Mouse (Mus musculus) lung, adult 2 months (tissue): ENCODE measurements around the gene Cdadc1. TPM values are rescaled to one million over a fixed set of nuclear protein-coding genes. Genes with fewer than 3 reads are reported as not detected.

Experiments used
- DNase-seq: peaks from one replicate; pipeline ENCODE4 v3.0.0; 2022
- H3K4me1 ChIP-seq: fragments of 200-500 bp; 2 replicates; pipeline ENCODE4 v1.6.1; 2011; ENCODE audit warnings: low read length; ENCODE audit not compliant: control insufficient read depth, insufficient read depth
- H3K4me3 ChIP-seq: fragments of 200-500 bp; replicated peaks from 2 replicates; pipeline ENCODE3; 2011; ENCODE audit warnings: low read depth, mild to moderate bottlenecking, control low read depth, low read length; ENCODE audit errors: extremely low read depth
- CTCF ChIP-seq: fragments of 200-500 bp; IDR thresholded peaks from 2 replicates; pipeline ENCODE4 v1.5.1; 2011; ENCODE audit warnings: mild to moderate bottlenecking, low read length, control low read depth; ENCODE audit not compliant: insufficient read depth
- POLR2A ChIP-seq: fragments of 200-500 bp; IDR thresholded peaks from 2 replicates; pipeline ENCODE4 v1.6.1; 2011; ENCODE audit warnings: low read depth, mild to moderate bottlenecking, control low read depth, low read length, borderline replicate concordance; ENCODE audit errors: extremely low read depth
- WGBS: fragments of 180-500 bp; shearing (Covaris S2); methylation state at CpG from one replicate; pipeline ENCODE4 v1.1.7; 2018; 5-methylcytosine and 5-hydroxymethylcytosine counted together
- polyA plus RNA-seq: library from polyadenylated mRNA; depleted of rRNA; stranded (reverse); fragments of >200 nt; gene quantifications from 2 replicates; pipeline ENCODE4 v1.2.3, GENCODE M21; 2012; rRNA removed

Cdadc1 gene
- 6.3 and 9.9 TPM in 2 replicates for polyA plus RNA-seq

- TF ChIP-seq POLR2A (peak; percentile 82), CTCF (no peak)
- DNase-seq = peak; percentile 99
- WGBS = under 1% methylated on average over 47 of the region's 48 CpGs
- Histone ChIP-seq H3K4me1 (peaks cover 6% of the 10 kb centered on the region), H3K4me3 (peak within 1 kb of the TSS; percentile 89)
Measured at GRCm38 (mm10) chr14:59597398-59598259, at the start of gene Cdadc1. Cdadc1 (minus strand) TSS chr14:59597959.

GRCm38 (mm10) chr14:59646826-59647697, 49.3 kb upstream of the Cdadc1 start:
- 53% methylated on average over 16 of the region's 16 CpGs for WGBS
- TF ChIP-seq CTCF = no peak
- no peak for TF ChIP-seq POLR2A

GRCm38 (mm10) chr14:59644896-59645295, 47.1 kb upstream of the Cdadc1 start:
- Histone ChIP-seq H3K4me3 (no peak overlapping the region), H3K4me1 (no peaks in the 10 kb centered on the region)
- no peak for DNase-seq
- 78% methylated on average over 3 of the region's 3 CpGs for WGBS
- TF ChIP-seq POLR2A (no peak), CTCF (no peak)

More at GRCm38 (mm10) chr14:59646826-59647697, 49.3 kb upstream of the Cdadc1 start:
- no peak for DNase-seq
- Histone ChIP-seq H3K4me3 (no peak overlapping the region), H3K4me1 (no peaks in the 10 kb centered on the region)

GRCm38 (mm10) chr14:59644166-59644565, 46.4 kb upstream of the Cdadc1 start:
- Histone ChIP-seq H3K4me1 (no peaks in the 10 kb centered on the region), H3K4me3 (no peak overlapping the region)
- TF ChIP-seq CTCF = no peak
- TF ChIP-seq POLR2A = no peak
- WGBS = 92% methylated on average over 1 of the region's 1 CpGs
- DNase-seq = no peak

- no peak for TF ChIP-seq CTCF
- no peak for TF ChIP-seq POLR2A
- no peaks in the 10 kb centered on the region for H3K4me1 ChIP-seq
- DNase-seq = no peak
- no peak overlapping the region for H3K4me3 ChIP-seq
- 21% methylated on average over 12 of the region's 12 CpGs for WGBS
Measured at GRCm38 (mm10) chr14:59643582-59643981, 45.8 kb upstream of the Cdadc1 start.

GRCm38 (mm10) chr14:59641856-59642255, 44.1 kb upstream of the Cdadc1 start:
- WGBS = 42% methylated on average over 5 of the region's 5 CpGs
- TF ChIP-seq CTCF (no peak), POLR2A (no peak)
- Histone ChIP-seq H3K4me3 (no peak overlapping the region), H3K4me1 (no peaks in the 10 kb centered on the region)
- no peak for DNase-seq

GRCm38 (mm10) chr14:59638906-59639703, 41.3 kb upstream of the Cdadc1 start:
- DNase-seq = no peak
- Histone ChIP-seq H3K4me1 (no peaks in the 10 kb centered on the region), H3K4me3 (no peak overlapping the region)
- WGBS = 43% methylated on average over 7 of the region's 7 CpGs
- TF ChIP-seq POLR2A (no peak), CTCF (no peak)

GRCm38 (mm10) chr14:59633988-59634387, 36.2 kb upstream of the Cdadc1 start:
- TF ChIP-seq POLR2A (no peak), CTCF (no peak)
- 83% methylated on average over 9 of the region's 9 CpGs for WGBS
- no peaks in the 10 kb centered on the region for H3K4me1 ChIP-seq
- no peak overlapping the region for H3K4me3 ChIP-seq
- no peak for DNase-seq

- no peak for DNase-seq
Measured at GRCm38 (mm10) chr14:59633295-59633898, 35.6 kb upstream of the Cdadc1 start.

More at GRCm38 (mm10) chr14:59633295-59633898, 35.6 kb upstream of the Cdadc1 start:
- TF ChIP-seq CTCF (no peak), POLR2A (no peak)
- Histone ChIP-seq H3K4me1 (no peaks in the 10 kb centered on the region), H3K4me3 (no peak overlapping the region)
- 61% methylated on average over 5 of the region's 5 CpGs for WGBS
